Mouse (Mus musculus) lung, embryonic 14.5 days (tissue): Measurements from ENCODE around the gene Defb15. TPM values are rescaled to one million over a fixed set of nuclear protein-coding genes. Genes with fewer than 3 reads are reported as not detected.

ENCODE experiments used
- ATAC-seq: fragments of 200-750 bp; cut with Nextera tagmentation; 2 replicates; pipeline ENCODE4 v1.8.0; 2017; ENCODE audit warnings: mild to moderate bottlenecking, moderate TSS enrichment, moderate library complexity; ENCODE audit not compliant: insufficient read depth
- DNase-seq: peaks from one replicate; pipeline ENCODE4 v3.0.0-alpha.2; 2015
- H3K27ac ChIP-seq: fragments of 300-500 bp; sonication (generic); 2 replicates; pipeline ENCODE4 v1.5.1; 2014; ENCODE audit warnings: low read depth, mild to moderate bottlenecking, moderate library complexity
- H3K27me3 ChIP-seq: fragments of 300-500 bp; sonication (generic); 2 replicates; pipeline ENCODE4 v1.6.1; 2014; ENCODE audit warnings: low read length, control low read depth; ENCODE audit not compliant: insufficient read depth
- H3K36me3 ChIP-seq: fragments of 300-500 bp; sonication (generic); 2 replicates; pipeline ENCODE4 v1.6.1; 2014; ENCODE audit warnings: control low read depth; ENCODE audit not compliant: insufficient read depth
- H3K4me1 ChIP-seq: fragments of 300-500 bp; sonication (generic); 2 replicates; pipeline ENCODE4 v1.6.1; 2014; ENCODE audit warnings: antibody characterized with exemption, control low read depth; ENCODE audit not compliant: insufficient read depth
- H3K4me2 ChIP-seq: fragments of 300-500 bp; sonication (generic); 2 replicates; pipeline ENCODE4 v1.6.1; 2014; ENCODE audit warnings: mild to moderate bottlenecking
- H3K4me3 ChIP-seq: fragments of 300-500 bp; sonication (generic); 2 replicates; pipeline ENCODE4 v1.5.1; 2014; ENCODE audit warnings: low read depth, low read length
- H3K9ac ChIP-seq: fragments of 300-500 bp; sonication (generic); 2 replicates; pipeline ENCODE4 v1.6.1; 2014
- H3K9me3 ChIP-seq: fragments of 300-500 bp; sonication (generic); 2 replicates; pipeline ENCODE4 v1.6.1; 2016; ENCODE audit warnings: low read depth, low read length, control low read depth
- CTCF ChIP-seq: IDR thresholded peaks from 2 replicates; pipeline ENCODE4 v1.5.1; 2016; ENCODE audit warnings: antibody characterized with exemption, low read depth
- WGBS: fragments of 180-500 bp; shearing (Covaris S2); extraction: QIAGEN DNeasy Blood & Tissue Kit; methylation state at CpG from one replicate; pipeline ENCODE4 v1.1.7; 2014; 5-methylcytosine and 5-hydroxymethylcytosine counted together
- polyA plus RNA-seq: library from polyadenylated mRNA; unstranded; fragments of >200 nt; fragmentation: Nextera tagmentation; extraction: Ambion mirVana; gene quantifications from 2 replicates; pipeline ENCODE4 v1.2.1, GENCODE M21; 2014

Gene Defb15
- not detected in 2 replicates for polyA plus RNA-seq

GRCm38 (mm10) chr8:21932610-21933009 is at the start of gene Defb15:
Gene Defb15, minus strand, starts transcription at chr8:21932710.
- Histone ChIP-seq H3K4me3 (no peak within 1 kb of the TSS), H3K36me3 (no peaks in the 10 kb centered on the region), H3K9me3 (no peaks in the 10 kb centered on the region), H3K4me1 (no peaks in the 10 kb centered on the region), H3K9ac (no peak within 1 kb of the TSS), H3K4me2 (no peak within 1 kb of the TSS), H3K27me3 (no peaks in the 10 kb centered on the region), H3K27ac (no peak within 1 kb of the TSS)
- DNase-seq (no peak), ATAC-seq (no peak)
- no peak for TF ChIP-seq CTCF
- 88% methylated on average over 6 of the region's 6 CpGs for WGBS

DNA sequence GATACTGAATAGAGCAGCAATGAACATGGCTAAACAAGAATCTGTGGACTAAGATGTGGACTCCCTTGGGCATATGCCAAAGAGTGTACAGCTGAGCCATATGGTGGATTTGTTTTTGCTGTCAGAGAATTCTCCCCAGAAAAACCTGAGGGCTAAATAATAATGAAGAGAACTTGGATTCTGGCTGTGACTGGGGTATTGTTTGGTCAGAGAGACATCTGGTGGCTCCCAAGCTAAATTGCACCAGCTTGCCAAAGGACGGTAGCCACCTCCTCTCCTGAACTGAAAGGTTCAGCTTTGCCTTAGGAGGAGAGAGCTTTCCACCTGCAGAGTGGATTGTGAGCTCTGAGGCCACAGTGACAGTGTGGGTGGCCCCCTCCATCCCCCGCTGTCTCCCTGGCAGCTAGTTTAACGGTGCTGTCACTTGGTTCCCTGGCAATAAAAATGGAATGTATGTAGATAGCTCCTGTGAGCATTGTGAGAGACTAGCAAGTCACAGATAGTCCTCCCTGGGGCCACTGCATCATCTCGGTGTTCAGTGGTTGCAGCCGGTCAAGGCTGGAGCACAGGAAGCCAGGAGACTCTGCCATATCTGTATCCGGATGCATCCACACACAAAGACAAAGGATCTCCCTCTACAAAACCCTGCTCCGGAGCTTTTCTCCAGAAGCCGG is 49.3 kb upstream of the Defb15 start:
- H3K36me3 ChIP-seq, result no peaks in the 10 kb centered on the region
- no peaks in the 10 kb centered on the region for H3K27me3 ChIP-seq
- no peak overlapping the region for H3K4me2 ChIP-seq
- no peak overlapping the region for H3K27ac ChIP-seq
- ATAC-seq (no peak), DNase-seq (peak; percentile 28)
- 63% methylated on average over 8 of the region's 8 CpGs for WGBS
- H3K4me3 ChIP-seq, result no peak overlapping the region
- no peaks in the 10 kb centered on the region for H3K9me3 ChIP-seq
- H3K9ac ChIP-seq, result no peak overlapping the region
- no peaks in the 10 kb centered on the region for H3K4me1 ChIP-seq
- peak; percentile 23; the same call in 1 of the 2 replicates for TF ChIP-seq CTCF

DNA sequence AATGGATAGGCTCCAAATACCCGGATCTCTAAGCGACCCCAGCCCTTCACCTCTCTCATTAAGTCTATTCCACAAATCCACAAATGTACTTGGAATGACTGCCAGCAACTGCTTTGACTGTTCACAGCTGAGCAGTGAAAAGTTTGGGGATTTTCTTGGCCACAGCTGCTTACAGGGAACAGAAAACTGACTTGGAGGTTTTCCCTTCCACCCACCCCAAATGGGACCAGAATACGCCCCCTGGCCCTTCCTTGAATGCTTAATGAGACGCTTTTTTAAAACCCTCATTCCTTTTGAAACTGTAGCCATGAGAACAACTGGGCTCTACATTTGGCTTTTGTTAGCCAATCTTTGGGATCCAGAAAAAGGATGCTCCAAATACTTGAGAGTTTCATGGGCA is 45.7 kb upstream of the Defb15 start:
- TF ChIP-seq CTCF, result no peak
- H3K4me2 ChIP-seq, result no peak overlapping the region
- H3K4me1 ChIP-seq, result no peaks in the 10 kb centered on the region
- H3K27me3 ChIP-seq, result no peaks in the 10 kb centered on the region
- ATAC-seq, result no peak
- no peaks in the 10 kb centered on the region for H3K9me3 ChIP-seq
- H3K27ac ChIP-seq, result no peak overlapping the region
- 62% methylated on average over 4 of the region's 4 CpGs for WGBS
- no peak overlapping the region for H3K4me3 ChIP-seq
- DNase-seq, result no peak
- H3K36me3 ChIP-seq, result no peaks in the 10 kb centered on the region
- H3K9ac ChIP-seq, result no peak overlapping the region

DNA sequence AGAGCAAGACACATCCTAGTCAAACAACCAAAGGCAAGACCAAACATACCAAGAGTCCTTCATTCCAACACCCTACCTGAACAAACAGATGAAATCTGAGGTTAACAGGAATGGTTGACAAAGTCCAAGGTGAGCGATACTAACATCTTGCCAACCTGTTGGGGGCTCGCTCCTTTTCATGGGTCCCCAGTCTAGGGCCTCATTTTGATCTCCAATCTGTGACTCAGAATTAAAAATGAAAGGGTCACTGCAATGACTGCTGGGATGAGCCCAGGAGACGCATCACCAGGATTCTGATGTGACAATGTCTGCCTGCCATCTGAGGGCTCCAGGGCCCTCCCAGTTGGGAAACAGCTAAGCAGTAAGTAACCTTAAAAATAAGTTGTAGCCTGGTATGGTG is 37.0 kb upstream of the Defb15 start, which contains the start of gene Ccdc70:
TSS of gene Ccdc70 (plus strand) at position 301 of the 400 bp plus-strand sequence.
- no peaks in the 10 kb centered on the region for H3K9me3 ChIP-seq
- no peak within 1 kb of the TSS for H3K27ac ChIP-seq
- TF ChIP-seq CTCF, result no peak
- H3K4me1 ChIP-seq, result no peaks in the 10 kb centered on the region
- no peak within 1 kb of the TSS for H3K9ac ChIP-seq
- no peak for ATAC-seq
- no peaks in the 10 kb centered on the region for H3K36me3 ChIP-seq
- H3K4me2 ChIP-seq, result no peak within 1 kb of the TSS
- no peak within 1 kb of the TSS for H3K4me3 ChIP-seq
- H3K27me3 ChIP-seq, result no peaks in the 10 kb centered on the region
- WGBS, result 73% methylated on average over 3 of the region's 3 CpGs
- DNase-seq, result no peak

DNA sequence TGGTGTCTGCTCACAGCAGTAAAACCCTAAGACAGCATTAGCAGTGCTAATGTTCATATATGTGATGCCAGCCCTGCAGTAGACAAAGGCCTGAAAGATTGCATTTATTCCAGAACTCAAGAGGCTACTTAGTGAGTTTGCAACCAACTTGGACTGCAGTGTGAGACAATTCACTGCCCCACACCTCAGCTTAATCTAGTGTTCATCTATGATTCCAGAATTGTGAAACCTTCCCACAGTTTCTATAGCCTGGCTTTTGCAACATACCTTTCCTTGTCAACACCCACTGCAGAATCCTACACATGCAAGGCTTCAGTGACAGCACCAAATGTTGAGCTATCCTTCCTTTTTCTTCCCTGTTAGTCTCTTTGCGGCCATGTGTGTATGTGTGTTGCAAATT is 34.1 kb upstream of the Defb15 start:
- no peaks in the 10 kb centered on the region for H3K27me3 ChIP-seq
- DNase-seq, result no peak
- TF ChIP-seq CTCF, result no peak
- no peaks in the 10 kb centered on the region for H3K36me3 ChIP-seq
- no peak for ATAC-seq
- no peaks in the 10 kb centered on the region for H3K4me1 ChIP-seq
- no peak overlapping the region for H3K4me3 ChIP-seq
- no peak overlapping the region for H3K27ac ChIP-seq
- WGBS, result 86% methylated on average over 1 of the region's 1 CpGs
- no peaks in the 10 kb centered on the region for H3K9me3 ChIP-seq
- no peak overlapping the region for H3K4me2 ChIP-seq
- no peak overlapping the region for H3K9ac ChIP-seq

DNA sequence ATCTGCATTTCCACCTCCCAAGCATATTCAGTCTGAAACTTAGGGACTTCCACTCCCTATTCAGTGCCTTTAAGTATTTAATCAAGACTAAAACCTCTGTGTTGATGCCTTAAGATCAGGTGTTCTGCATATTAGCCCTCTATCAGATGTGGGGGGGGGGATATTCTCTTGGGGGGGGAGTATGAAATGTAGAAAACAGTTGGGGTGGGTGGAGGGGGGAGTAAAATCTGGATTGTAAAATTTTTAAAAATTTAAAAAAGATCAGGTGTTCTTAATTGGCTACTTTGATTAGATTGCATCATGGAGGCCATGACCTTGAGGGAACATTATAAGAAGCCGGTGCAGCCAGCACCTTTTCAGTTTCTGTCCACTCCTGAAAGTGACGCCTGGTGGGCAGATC is 25.9 kb upstream of the Defb15 start, which contains the start of gene Fam90a1a:
TSS of gene Fam90a1a (plus strand) at position 301 of the 400 bp plus-strand sequence.
- Histone ChIP-seq H3K27ac (no peak within 1 kb of the TSS), H3K4me3 (no peak within 1 kb of the TSS)

DNA sequence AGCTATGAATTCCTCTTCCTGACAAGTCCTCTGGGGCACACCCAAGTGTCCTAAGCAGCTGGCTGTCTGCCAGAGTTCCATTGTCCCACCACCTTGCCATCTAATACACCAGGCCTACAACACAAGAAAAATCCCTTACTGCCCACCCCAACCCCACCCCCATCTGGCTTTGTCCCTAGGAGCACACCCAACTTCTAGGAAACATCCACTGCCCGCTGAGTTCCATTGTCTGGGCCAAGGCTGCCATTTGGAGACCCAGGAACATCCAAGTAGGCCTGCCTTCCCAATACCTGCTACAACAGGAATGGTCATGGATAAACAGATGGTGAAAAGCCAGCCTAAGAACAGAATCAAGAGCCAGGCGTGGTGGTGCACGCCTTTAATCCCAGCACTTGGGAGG is 23.8 kb upstream of the Defb15 start:
- Histone ChIP-seq H3K9ac (no peak overlapping the region), H3K4me2 (no peak overlapping the region), H3K27ac (no peak overlapping the region), H3K9me3 (no peaks in the 10 kb centered on the region), H3K4me3 (no peak overlapping the region), H3K4me1 (no peaks in the 10 kb centered on the region), H3K27me3 (no peaks in the 10 kb centered on the region), H3K36me3 (no peaks in the 10 kb centered on the region)
- no peak for DNase-seq
- ATAC-seq, result no peak
- TF ChIP-seq CTCF, result no peak
- 84% methylated on average over 3 of the region's 3 CpGs for WGBS

More for the DNA sequence above, 25.9 kb upstream of the Defb15 start, which contains the start of gene Fam90a1a:
- TF ChIP-seq CTCF, result no peak
- WGBS, result 78% methylated on average over 2 of the region's 2 CpGs
- no peaks in the 10 kb centered on the region for H3K4me1 ChIP-seq
- no peak for ATAC-seq
- no peak for DNase-seq
- no peaks in the 10 kb centered on the region for H3K27me3 ChIP-seq
- no peaks in the 10 kb centered on the region for H3K9me3 ChIP-seq
- no peak within 1 kb of the TSS for H3K9ac ChIP-seq
- H3K36me3 ChIP-seq, result no peaks in the 10 kb centered on the region
- no peak within 1 kb of the TSS for H3K4me2 ChIP-seq
